Mouse (Mus musculus) cerebellum, adult 9-10 months (tissue): ENCODE results near the gene Sstr3.

ENCODE experiments used
- DNase-seq: peaks from one replicate; pipeline ENCODE4 v3.0.0; 2022

Gene Sstr3

DNA sequence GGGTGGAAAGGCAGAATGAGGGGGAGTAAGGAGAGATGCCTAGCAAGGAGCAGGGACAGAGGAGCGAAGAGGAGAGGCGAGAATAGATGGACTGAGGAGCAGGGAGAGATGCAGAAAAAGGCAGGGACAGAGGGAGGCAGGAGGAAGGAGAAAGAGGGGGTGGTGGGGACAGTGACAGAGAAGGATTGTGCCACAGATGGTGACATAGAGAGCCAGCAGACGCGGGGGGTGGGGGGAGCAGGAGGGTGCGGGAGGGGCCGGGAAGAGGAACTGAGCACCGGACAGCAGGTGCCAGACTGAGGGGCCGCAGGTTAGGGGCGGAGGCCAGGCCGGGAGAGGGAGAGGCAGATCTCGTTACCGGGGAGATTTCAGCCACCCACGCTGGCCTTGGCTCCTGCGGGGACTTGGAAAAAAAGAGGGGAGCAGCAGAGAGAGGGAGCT, at the start of gene Sstr3:
Sstr3 (minus strand) TSS at position 125 of the 441 bp plus-strand sequence.
- peak; percentile 72 for DNase-seq

GRCm38 (mm10) chr15:78593896-78594425, 49.5 kb upstream of the Sstr3 start:
- DNase-seq = no peak

GRCm38 (mm10) chr15:78592452-78592968, 48.0 kb upstream of the Sstr3 start:
- DNase-seq = no peak

- DNase-seq = no peak
Observed at GRCm38 (mm10) chr15:78591680-78592451, 47.4 kb upstream of the Sstr3 start.

- no peak for DNase-seq
Observed at GRCm38 (mm10) chr15:78590785-78591184, 46.3 kb upstream of the Sstr3 start.

GRCm38 (mm10) chr15:78589936-78590335, 45.5 kb upstream of the Sstr3 start:
- DNase-seq = no peak

GRCm38 (mm10) chr15:78588900-78589299, 44.4 kb upstream of the Sstr3 start:
- DNase-seq = no peak

- DNase-seq = no peak
Observed at GRCm38 (mm10) chr15:78588049-78588448, 43.6 kb upstream of the Sstr3 start.

DNA sequence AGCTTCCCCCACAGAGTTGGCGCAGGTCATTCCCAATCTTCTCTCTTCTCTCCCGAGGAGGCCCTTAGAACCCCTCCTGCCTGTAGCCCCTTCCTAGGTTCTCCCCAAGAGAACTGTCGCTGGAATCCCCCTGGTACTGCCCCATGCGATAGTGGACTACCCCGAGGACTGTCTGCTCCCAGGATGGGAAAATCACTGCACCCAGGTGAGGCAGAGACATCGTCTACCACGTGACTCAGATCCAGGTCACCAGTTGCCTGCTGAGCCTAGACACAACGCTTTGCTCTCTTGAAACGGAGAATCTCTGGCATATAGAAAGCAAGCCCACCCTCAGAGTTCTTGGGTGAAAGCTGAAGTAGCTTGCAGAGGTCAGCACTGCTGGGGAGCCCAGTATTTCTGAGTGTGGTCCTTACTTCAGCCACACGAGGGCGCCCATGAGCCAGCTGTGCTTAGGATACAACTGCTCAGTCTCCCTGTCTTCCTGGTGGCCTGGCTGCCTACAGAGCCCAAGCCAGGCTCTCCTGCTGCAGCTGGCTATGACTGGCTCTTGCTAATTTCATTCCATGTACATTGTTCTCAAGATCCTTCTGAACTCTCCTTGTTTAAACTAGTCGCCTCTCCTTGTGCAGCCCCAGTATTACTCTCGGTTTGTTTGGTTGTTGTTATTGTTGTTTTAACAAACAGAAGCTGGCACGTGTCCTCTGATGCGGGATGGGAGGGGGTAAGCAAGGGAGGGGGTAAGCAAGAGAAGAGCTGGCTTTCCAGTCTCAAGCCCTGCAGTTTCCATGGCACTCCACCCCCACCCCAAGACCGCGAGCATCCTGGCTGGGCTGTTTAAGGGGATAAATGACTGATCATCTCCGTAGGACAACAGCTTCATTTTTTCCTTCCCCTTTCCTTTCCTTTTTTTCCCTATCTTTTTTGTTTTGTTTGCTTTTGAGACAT, 42.8 kb upstream of the Sstr3 start:
- peak; percentile 76 for DNase-seq

GRCm38 (mm10) chr15:78585404-78585803, 40.9 kb upstream of the Sstr3 start:
- no peak for DNase-seq

- DNase-seq = no peak
Observed at GRCm38 (mm10) chr15:78583352-78583751, 38.9 kb upstream of the Sstr3 start.

DNA sequence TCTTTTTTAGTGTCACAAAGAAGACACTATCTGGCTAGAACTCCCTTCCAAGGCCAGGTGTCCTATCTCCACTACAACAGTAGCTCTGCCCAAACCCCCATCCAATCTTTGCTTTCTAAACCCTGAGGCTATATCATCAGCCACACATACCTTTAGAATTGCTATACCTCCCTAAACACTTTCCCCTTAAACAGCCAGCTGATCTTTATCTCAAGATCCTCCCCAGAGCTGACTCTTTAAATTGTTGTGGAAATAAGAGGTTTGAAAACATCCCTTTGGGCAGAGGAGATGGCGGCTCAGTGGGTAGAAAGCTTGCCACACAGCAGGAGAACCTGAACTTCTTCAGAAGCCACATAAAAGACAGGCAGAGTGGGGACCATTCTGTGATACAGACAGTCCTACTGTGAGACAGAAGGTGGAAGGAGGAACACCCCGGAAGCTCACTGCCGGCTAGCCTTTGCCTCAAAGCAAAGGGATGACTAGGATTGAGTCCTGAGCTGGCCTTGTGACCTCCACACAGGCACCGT, 31.9 kb upstream of the Sstr3 start:
- DNase-seq = no peak

- no peak for DNase-seq
Observed at GRCm38 (mm10) chr15:78572658-78573397, 28.3 kb upstream of the Sstr3 start, which contains the start of gene Rac2. Gene Rac2 (minus strand): TSS chr15:78572783.

GRCm38 (mm10) chr15:78572270-78572600, 27.8 kb upstream of the Sstr3 start:
- no peak for DNase-seq

- DNase-seq = no peak
Observed at GRCm38 (mm10) chr15:78571554-78572269, 27.2 kb upstream of the Sstr3 start.

GRCm38 (mm10) chr15:78570170-78570569, 25.7 kb upstream of the Sstr3 start:
- no peak for DNase-seq

DNA sequence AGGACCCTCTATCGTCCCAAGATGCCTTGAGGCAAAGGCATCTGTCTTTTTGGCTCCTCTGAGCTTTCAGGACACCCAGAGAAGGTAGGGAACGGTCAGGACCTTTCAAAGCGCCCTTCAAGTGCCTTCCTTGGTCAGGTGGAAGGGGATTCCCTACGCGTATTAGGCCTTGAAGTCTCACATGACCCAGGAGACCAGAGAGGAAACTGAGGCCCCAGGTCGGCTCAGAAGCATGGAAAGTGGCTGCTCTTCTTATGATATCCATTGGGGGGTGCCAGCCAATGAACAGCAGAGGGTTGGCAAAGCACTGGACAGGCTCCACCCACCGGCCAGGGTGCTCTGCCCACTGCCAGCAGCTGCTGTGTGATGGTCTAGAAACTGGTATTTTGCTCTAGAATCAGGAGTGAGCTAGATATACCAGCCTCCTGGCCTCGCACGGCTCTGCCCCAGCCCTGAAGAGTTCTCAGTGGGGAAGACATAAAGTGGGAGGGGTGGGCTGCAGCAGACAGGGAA, 23.2 kb upstream of the Sstr3 start:
- DNase-seq = no peak

GRCm38 (mm10) chr15:78564764-78565435, 20.4 kb upstream of the Sstr3 start:
- DNase-seq = no peak

DNA sequence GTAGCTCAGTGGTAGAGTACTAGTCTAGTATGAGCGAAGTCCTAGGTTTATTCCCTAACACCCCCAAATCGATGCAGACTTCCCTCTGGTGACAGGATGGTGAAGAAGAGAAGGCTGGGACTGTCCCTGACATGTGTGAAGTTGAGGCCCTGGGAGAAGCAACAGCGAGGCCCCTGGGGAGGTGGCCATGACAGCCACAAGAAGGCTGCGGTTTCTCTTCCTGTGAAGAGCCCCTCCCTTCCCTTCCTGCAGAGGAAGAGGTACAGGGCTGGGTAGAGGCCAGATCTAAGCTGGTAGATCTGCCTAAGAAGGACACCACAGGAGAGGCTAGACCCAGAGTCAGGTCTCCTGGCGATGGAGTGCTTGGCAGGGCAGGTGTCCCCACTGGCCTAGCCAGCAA, 19.5 kb upstream of the Sstr3 start:
- no peak for DNase-seq

DNA sequence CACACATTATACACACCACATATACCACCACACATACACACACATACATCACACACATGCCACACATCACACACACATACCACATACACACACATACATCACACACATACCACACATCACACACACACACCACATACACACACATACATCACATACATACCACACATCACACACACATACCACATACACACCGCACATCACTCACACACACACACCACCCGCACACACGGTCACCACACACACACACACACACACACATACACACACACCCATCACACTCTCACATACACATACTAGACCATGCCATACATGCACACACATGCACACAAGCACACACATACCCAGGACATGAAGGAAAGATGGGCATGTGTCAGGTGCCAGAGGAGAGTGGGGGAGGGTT, 18.9 kb upstream of the Sstr3 start:
- DNase-seq = no peak
